Mouse (Mus musculus) gastrocnemius, postnatal 10 days (tissue): ENCODE data around the gene Pias3. TPM values are rescaled to one million over a fixed set of nuclear protein-coding genes. Genes with fewer than 3 reads are reported as not detected.
"Not testable (repeated sequence)": the region's sequence is repeated elsewhere in the genome, so short reads cannot be mapped to it uniquely, and the experiment has no call there.

ENCODE experiments used
- DNase-seq: peaks from one replicate; pipeline ENCODE4 v3.0.0; 2021; ENCODE audit warnings: mixed read lengths
- long read RNA-seq, 2 experiments: library from polyadenylated mRNA; stranded (forward); transcript quantifications; one replicate each; pipeline ENCODE4 v2.0.0; 2021
- total RNA-seq, 2 experiments: library from RNA; stranded (reverse); gene quantifications; 2 replicates each; pipeline ENCODE4 v1.2.3; 2021

Pias3 gene
- total RNA-seq = 10 to 100 TPM; 18.0 to 29.1 TPM
- long read RNA-seq, experiment 1, transcript Pias3-202 (14 exons, 2,858 nt) = major isoform, 9 of 27 reads
- long read RNA-seq, experiment 1, partial matches to known transcripts = 7 of 27 reads
- long read RNA-seq, experiment 1, other reads (novel, unspliced or antisense) = 6 of 27 reads
- long read RNA-seq, experiment 2, transcript Pias3-202 (14 exons, 2,858 nt) = major isoform, 5 of 23 reads
- long read RNA-seq, experiment 2, transcript Pias3-201 (14 exons, 2,931 nt) = major isoform, 5 of 23 reads
- long read RNA-seq, experiment 2, partial matches to known transcripts = 11 of 23 reads
- long read RNA-seq, experiment 2, other reads (novel, unspliced or antisense) = 2 of 23 reads

DNA sequence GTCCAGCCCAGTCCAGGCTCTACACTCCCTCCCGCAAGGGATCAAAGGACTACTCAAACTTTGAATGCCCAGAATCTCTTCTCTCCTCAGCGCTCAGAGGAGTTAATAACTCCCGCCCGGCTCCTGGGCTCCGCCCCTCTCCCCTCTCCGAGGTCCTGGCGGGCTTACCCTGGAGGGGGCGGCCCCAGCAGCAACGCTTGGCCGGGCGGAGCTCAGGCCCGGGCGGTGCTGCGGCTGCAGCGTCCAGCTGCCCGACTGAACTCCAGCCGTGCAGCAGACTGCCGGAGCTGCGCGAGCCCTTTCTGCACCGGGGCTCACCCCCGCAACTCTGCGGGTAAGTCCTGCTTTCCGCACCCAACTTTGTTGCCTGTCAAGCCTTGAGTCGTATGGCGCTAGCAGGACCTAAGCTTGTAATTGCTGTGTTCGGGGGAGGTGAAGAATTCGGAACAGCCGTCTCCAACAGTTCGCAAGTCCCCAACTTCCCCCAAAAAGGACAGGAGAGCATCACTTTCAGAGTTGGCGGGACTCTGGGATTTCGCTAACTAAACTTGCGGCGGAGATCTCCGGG is at the start of gene Pias3:
Pias3 (plus strand) TSS at position 187 of the 568 bp plus-strand sequence.
- DNase-seq = peak; percentile 85

DNA sequence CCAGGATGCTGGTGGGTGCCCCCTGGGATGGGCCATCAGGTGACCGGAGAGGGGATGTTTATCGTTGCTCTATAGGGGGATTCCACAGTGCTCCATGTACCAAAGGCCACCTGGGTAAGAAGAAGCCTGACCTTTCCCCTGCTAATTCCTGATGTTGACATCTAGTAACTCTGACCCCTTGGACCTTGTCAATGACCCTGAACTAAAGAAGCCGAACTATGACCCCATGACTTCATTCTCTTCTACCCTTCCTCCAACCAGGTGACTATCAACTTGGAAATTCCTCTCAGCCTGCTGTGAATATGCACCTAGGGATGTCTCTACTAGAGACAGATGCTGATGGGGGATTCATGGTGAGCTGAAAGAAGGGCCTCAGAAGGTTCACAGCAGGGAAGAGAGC is 48.8 kb upstream of the Pias3 start:
- no peak for DNase-seq

DNA sequence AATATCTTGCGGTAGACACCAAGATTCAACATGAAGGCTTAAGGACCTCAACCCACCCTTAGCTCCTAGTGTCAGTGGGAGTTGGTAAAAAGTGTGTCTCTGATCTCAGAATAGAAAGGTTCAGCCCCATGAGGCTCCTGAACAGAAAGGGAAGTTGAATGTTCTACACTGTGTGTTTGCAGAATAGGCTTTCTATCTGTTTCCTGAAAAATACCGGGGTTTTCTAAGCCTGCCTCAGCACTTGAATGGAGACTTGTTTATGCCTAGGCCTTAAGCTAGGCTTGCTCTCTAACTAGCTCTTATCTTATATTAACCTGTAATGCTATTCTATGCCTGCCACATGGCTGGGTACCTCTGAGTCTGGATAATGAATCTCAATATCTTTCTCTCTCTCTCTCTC is 35.3 kb upstream of the Pias3 start:
- no peak for DNase-seq

DNA sequence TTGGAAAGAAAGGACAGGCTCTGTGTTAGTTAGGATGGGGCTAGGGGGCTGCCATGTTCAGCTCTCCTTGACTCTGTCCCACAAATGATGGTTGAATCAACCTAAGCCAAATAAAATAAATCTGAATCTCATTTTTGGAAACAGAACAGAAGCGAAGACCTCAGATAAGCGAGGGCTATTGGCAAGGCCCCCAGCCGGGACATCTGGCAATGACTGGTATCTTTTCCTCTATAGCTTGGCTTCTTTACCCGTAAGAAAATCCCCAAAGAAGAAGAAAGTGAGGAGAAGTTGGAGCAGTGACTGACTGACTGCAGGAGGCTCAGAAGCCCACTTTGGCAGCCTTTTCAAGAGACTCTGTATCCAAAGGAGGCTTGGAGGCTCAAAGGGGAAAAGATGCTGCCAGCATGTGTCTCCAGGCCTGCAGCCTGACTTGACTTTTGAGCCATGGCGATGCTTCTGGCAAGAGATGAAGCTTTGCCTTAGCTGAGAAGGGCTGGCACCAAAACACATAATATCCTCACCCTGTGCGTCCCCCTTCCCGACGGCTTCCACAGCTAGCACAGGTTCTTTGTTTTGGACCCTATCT is 33.4 kb upstream of the Pias3 start:
- DNase-seq = no peak

DNA sequence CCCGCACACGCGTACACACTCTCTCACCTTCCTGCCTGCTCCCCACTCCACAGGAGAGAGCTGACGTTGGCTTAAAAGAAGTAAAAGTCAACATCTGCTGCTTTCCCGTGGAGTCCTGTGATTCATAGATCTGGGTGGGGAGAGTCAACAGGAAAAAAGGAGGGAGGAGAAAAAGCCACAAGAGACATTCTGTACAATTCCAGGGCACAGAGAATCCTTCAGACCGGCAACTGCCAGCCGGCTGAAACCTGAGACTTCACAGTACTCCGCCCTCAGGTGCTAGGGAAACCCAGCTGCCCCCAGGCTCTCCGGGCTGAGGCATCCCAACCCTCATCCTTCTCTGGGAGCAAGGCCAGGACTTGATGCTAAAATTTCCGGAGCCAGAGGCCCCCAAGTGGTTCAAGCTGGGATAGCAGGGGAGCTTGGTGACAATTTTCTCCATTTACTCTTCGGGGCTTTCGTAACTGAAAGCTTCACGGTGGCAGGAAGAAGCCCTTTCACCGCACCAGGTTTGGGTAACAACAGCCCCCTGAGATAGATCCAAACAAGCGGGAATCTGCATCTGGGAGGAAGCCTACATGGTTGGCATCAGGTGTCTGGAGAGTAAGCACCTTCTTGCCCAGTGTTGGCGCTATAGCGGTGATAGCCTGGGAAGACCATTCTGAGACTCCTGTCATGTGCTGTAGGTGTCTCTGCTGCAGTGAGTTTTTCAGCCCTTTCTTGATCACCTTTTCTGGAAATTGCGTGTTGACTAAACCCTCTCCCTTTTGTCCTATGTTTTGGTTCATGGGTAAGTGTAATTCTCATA is 32.5 kb upstream of the Pias3 start:
- DNase-seq = peak; percentile 86

DNA sequence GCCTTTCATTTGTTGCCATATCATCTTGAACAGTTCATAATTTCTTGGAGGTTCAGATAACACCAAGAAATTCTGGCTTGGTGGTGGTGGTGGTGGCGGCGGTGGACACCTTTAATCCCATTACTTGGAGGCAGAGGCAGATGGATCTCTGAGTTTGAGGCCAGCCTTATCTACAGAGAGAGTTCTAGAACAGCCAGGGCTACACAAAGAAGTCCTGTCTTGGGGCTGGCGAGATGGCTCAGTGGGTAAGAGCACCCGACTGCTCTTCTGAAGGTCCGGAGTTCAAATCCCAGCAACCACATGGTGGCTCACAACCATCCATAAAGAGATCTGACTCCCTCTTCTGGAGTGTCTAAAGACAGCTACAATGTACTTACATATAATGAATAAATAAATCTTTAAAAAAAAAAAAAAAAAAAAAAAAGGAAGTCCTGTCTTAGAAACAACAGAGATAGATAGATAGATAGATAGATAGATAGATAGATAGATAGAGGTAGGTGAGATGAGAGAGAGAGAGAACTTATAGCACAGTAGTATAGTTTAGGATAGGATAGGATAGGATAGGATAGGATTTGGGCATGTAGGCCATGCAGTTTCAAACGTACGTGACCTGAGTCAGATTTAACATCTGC is 30.3 kb upstream of the Pias3 start:
- not testable (repeated sequence) for DNase-seq

DNA sequence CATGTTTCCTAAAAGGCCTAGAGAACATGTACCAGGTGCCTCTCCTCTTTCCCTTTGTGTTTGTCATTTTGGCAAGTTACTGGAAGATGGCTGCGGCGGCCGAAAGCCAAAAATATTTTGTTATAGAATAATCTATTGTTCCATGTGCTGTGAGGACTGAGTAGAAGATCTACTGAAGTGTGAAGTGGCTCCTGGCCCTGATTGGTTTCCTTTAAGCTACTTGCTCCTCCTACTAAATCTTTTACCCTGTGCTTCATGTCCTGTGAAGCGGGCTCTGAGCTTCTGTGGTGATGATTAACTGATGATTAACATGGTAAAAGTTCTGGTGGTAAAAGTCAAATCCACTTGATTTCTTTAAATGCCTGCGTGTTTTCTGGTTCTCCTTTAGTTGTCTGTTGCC is 29.3 kb upstream of the Pias3 start:
- no peak for DNase-seq

DNA sequence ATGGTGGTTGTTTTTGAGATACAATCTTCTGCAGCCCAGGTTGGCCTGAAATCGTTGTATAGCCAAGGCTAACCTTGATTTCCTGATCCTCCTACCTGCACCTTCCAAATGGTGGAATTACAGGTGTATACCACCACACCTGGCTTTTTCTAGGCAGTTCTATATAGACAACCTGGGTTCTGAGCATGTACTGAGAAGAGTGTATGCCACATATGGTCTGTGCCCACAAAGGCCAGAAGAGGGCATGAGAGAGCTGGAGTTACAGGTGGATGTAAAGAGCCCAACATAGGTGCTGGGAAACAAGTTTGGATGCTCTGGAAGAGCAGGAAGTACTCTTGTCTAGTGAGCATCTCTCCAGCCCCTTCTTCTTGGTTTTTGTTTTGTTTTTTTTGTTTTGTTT is 28.9 kb upstream of the Pias3 start:
- no peak for DNase-seq

DNA sequence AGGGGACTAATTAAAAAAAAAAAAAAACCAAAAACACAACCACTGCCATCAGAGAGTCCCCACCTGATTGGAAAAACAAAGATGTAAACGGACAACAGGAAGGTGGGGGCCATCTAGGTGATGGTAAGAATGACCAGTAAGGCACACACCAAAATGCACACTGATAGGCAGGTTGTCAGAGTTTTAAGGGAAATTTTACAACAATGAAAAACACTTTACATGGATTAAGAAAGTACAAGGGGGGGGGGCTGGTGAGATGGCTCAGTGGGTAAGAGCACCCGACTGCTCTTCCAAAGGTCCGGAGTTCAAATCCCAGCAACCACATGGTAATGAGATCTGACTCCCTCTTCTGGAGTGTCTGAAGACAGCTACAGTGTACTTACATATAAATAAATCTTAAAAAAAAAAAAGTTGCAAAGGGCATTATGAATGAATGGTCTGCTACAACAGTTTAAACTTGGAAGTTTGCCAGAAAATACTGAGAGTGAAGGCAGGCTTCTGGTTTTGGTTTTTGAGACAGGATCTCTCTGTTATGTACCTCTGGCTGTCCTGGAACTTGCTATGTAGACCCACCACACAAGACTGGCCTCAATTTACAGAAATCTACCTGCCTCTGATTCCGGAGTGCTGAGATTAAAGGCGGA is 27.6 kb upstream of the Pias3 start:
- DNase-seq = no peak

DNA sequence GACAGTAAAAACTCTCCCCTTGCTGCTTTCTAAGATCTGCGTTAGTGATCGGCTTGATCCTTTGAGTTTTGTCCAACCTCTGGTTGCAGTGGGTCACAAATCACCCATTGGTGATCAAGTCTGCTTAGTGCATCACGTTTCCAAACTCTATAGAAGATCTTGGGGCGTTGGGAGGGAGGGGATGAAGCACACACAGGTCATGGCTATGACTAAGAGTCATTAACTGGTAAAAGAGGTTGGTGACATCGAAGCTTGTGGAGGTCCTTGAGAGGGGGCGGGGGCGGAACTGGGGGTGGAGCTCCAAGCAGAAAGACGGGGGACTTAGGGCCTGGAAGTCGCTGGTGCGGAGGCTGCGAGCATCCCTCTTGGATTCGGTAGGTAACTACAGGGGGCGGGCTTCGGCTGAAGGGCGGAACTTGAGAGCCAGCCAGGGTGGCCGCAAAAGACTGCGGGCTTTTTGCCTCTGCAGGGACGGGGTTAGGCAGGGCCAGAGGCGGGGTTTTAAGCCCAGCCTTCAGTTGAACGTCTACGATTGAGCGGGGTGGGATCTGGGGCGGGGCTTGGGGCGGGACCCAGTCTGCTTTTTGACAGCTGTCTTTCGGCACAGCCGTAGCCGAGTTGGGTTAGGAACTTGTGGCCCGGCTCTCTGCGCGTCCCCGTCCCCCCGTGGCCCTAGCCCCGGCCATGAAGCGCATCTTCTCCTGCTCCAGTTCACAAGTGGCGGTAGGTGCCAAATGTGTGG is 26.3 kb upstream of the Pias3 start, which contains the start of gene Ankrd35:
Ankrd35 (plus strand) TSS at position 405 of the 742 bp plus-strand sequence.
- peak; percentile 74 for DNase-seq

DNA sequence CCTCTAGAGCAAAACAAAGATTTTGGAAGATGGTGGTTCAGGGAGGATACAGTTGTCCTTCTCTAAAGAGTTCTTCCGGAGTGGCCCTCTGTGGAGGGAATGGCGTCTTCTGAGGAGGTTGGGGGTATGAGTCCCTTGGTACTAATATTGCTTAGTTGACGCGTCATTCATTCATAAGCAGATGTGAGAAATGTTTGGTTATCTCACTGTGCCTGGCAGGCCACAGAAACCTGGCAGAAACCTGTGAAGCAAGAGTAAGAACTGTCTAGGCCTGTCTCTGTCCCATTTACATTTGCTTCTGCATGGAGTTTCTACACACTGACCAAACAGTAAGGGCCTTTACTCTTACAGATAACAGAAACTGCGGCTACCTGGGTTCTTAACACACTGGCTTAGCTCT is 24.7 kb upstream of the Pias3 start:
- DNase-seq = no peak

DNA sequence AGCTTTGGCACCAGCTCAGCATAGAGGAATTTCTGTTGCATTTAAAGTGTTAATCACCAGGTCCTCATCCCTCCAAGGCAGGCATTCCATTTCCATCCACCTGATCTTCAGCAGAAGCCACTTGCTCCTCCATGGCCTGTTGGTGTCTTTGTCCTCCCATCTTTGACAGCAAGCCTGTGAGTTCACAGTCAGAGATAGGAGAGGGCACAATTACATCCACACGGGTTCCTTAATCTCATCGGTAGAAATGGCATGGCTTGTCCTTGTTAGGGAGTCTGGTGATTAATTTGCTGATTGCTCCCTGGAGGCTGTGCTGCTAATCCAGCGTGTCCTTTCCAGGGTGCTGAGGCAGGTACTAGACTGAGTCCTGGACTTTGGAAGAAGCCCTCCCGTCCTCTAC is 22.7 kb upstream of the Pias3 start:
- DNase-seq = no peak

DNA sequence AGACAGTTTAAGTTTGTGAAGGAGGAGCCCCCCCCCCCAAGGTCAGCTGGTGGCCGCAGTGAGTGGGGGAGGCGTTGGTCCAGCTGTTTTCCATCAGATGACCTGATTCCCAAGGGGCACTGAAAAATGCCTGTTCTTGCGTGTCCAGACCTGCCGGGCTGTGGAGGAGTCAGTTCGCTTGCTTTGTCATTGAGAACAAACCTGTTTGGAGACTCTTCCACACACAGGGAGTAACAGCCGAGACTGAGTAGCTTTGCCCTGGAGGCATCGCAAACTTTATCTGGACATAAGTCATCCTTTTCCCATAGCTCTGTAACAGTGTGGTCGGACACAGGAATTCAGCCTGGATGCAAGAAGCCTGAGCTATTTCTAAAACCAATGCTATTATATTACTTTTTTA is 21.7 kb upstream of the Pias3 start:
- DNase-seq = no peak

DNA sequence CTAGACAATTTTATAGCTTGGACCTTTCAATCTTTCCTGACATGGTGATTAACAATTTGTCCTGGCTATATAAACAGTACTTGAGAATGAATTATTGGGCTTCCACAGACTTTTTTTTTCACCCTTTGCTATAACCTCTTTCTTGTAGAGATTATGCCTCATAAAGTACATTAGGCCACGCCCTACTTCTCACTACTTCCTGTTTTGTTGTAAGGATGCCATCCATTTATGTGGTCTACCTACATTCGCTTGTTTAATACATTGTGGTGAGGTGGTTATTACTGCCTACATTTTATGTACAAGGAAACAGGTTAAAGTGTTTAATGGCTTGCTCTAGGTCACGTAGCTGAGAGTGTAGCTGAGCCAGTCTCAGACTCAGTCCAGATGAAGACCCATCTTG is 21.0 kb upstream of the Pias3 start:
- no peak for DNase-seq

DNA sequence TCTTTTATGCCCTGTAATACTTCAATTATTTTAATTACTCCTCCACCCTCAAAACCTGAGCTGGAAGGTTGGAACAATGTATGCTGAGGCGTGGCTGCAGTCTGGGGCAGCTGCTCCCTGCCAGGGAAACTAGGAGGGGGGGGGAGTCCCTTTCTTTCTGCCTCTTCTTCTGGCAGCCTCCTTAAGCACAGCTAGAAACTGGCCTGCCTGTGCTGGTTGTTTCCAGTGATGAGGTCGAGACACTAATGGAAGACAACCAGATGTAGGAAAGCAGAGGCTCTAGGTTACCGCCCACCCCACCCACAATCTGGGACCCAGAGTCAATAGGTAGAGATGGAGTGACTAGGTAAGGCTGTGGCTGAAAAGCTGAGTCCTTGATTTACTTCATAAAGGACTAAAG is 20.5 kb upstream of the Pias3 start:
- DNase-seq = no peak

DNA sequence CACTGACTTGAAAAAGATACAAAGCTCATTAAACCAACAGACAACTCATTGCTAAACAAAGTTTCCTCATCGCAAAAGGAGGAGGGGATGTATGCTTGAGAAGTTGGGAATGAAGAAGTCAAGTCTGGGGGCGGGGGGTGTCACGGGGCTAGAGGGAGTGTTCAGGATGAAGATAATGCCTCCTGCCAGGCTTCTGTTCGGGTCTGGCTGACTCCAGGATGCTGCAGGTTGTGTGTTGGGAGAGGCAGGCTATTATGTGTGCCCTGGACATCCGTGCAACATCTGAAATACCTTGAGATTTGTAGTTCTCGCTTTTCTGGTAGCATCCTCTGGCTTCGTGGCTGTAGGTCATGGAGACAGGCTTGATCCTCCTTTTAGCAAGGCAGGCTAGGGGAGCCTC is 17.7 kb upstream of the Pias3 start:
- no peak for DNase-seq

DNA sequence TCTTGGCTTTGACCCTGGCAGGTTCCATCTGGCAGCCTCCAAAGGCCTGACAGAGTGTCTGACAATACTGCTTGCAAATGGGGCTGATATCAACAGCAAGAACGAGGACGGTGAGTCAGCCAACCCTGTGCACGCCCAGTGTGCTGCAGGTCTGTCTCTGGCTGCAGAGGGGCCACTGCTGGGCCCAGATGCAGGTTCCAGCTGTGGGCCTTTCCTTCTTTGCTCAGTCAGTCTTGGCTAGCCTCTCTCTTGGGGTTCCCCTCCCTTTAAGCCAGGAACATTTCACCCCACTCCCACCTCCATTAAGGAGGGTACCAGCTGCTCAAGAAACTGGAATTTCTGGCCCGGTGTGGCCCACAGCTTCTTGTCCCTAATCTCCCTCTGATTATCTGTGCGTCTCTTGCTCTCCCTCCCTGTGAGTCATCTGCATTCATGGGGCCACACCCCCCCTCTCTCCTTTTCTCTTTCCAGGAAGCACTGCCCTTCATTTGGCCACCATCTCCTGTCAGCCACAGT is 17.0 kb upstream of the Pias3 start:
- DNase-seq = no peak

DNA sequence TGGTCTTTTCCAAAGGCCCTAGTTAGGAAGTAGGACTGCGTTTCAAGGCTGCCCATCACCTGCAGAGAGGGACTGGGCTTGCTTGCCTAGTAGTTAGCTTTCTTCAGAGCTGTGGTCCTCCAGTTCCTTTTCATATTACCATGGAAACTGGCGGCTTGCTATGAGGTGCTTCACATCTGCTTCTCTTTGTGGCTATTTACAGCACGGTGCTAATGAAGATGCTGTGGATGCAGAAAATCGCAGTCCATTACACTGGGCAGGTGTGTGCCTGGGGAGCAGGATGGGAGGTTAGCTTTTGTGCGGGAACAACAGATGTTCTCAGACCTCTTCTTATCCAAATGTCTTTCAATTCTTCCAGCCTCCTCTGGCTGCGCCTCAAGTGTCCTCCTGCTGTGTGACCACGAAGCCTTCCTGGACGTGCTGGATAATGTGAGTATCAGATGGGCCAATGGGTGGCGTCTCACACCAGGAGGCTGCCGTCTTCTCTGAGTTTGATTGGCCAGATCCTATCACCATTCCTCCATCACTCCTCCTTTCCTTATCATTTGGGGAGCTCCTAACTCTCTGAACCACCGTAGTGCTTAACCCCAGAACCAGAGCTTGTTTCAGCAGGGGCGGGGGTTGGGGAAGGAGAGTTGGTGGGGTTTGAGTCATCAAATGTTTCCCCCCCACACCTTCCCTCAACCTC is 15.8 kb upstream of the Pias3 start:
- no peak for DNase-seq

DNA sequence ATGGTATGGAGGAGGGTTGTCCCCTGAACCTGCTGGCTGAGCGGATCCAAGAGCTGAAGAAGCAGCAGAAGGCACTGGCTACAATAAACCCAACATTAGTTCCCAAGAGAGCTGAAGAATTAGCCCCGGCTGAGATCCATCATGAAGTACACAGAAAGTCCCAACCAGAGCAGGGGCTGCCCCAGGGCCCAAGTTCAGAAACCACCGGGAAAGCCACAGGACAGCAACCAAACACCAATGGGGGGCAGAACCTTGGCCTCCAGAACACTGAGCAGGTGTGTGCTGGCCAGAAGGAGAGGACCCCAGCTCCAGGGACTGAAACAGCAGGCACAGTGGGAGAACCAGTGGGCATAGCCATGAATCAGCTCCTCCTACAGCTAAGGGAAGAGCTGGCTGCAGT is 12.7 kb upstream of the Pias3 start:
- no peak for DNase-seq

DNA sequence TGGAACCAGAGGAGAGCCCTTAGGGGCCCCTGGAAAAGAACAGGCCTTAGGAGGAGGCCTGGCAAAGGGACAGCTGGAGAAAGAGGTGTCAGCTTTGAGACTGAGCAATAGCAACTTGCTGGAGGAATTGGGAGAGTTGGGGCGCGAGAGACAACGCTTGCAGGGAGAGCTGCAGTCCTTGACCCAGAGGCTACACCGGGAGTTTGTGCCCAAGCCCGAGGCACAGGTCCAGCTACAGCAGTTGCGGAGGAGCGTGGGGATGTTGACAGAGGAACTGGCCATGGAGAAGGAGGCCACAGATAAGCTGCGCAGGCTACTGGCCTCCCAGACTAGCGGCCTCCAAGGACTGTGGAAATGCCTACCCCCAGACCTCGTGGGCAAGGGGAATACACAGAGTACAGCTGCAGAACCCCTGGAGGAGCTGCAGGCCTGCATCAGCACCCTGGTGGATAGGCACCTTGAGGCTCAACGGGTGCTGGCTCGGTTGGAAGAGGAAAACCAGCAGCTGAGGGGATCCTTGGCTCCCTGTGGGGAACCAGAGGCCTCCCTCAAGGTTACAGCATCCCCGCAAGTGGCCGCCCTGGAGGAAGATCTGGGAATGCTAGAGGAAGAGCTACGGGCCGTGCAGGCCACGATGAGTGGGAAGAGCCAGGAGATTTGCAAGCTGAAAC is 11.9 kb upstream of the Pias3 start:
- DNase-seq = no peak
